Mouse (Mus musculus) limb, embryonic 14.5 days (tissue): ENCODE measurements around the gene Zscan2. TPM values are rescaled to one million over a fixed set of nuclear protein-coding genes. Genes with fewer than 3 reads are reported as not detected.

Experiments used
- ATAC-seq: fragments of 200-750 bp; cut with Nextera tagmentation; 2 replicates; pipeline ENCODE4 v1.8.0; 2017; ENCODE audit warnings: low read depth, moderate number of reproducible peaks, moderate TSS enrichment; ENCODE audit not compliant: low FRiP score
- DNase-seq: peaks from one replicate; pipeline ENCODE4 v3.0.0-alpha.2; 2015; ENCODE audit warnings: low spot score
- H3K27ac ChIP-seq: fragments of 300-500 bp; sonication (generic); replicated peaks from 2 replicates; pipeline ENCODE4 v1.5.1; 2014; ENCODE audit warnings: low read depth, mild to moderate bottlenecking, low read length, moderate library complexity, mixed read lengths
- H3K27me3 ChIP-seq: fragments of 300-500 bp; sonication (generic); 2 replicates; pipeline ENCODE4 v1.6.1; 2014; ENCODE audit warnings: low read length, mixed read lengths; ENCODE audit not compliant: control insufficient read depth, insufficient read depth
- H3K36me3 ChIP-seq: fragments of 300-500 bp; sonication (generic); 2 replicates; pipeline ENCODE4 v1.6.1; 2014; ENCODE audit warnings: mild to moderate bottlenecking, low read length, moderate library complexity, mixed read lengths; ENCODE audit not compliant: control insufficient read depth, insufficient read depth
- H3K4me1 ChIP-seq: fragments of 300-500 bp; sonication (generic); 2 replicates; pipeline ENCODE4 v1.6.1; 2014; ENCODE audit warnings: antibody characterized with exemption, low read length, mixed read lengths; ENCODE audit not compliant: control insufficient read depth, insufficient read depth
- H3K4me2 ChIP-seq: fragments of 300-500 bp; sonication (generic); replicated peaks from 2 replicates; pipeline ENCODE4 v1.6.1; 2014; ENCODE audit warnings: low read depth, mild to moderate bottlenecking, low read length, moderate library complexity; ENCODE audit not compliant: severe bottlenecking
- H3K4me3 ChIP-seq: fragments of 300-500 bp; sonication (generic); replicated peaks from 2 replicates; pipeline ENCODE4 v1.5.1; 2014; ENCODE audit warnings: low read length
- H3K9ac ChIP-seq: fragments of 300-500 bp; sonication (generic); 2 replicates; pipeline ENCODE4 v1.6.1; 2014; ENCODE audit warnings: mild to moderate bottlenecking, low read depth, low read length, moderate library complexity; ENCODE audit not compliant: severe bottlenecking
- H3K9me3 ChIP-seq: fragments of 300-500 bp; sonication (generic); 2 replicates; pipeline ENCODE4 v1.6.1; 2016; ENCODE audit warnings: low read length; ENCODE audit not compliant: control insufficient read depth
- POLR2A ChIP-seq: fragments of 200-500 bp; IDR thresholded peaks from 2 replicates; pipeline ENCODE4 v1.8.0; 2012; ENCODE audit warnings: inconsistent platforms, mild to moderate bottlenecking, moderate library complexity, borderline replicate concordance; ENCODE audit not compliant: insufficient read depth, insufficient read length; ENCODE audit errors: extremely low read depth
- WGBS: fragments of 180-500 bp; shearing (Covaris S2); extraction: QIAGEN DNeasy Blood & Tissue Kit; methylation state at CpG from one replicate; pipeline ENCODE4 v1.1.7; 2014; 5-methylcytosine and 5-hydroxymethylcytosine counted together
- polyA plus RNA-seq, 2 experiments: library from polyadenylated mRNA; depleted of rRNA in 1 of 2; stranded (reverse) in 1 of 2; unstranded in 1 of 2; fragments of >200 nt; fragmentation: Nextera tagmentation in 1 of 2; extraction: Ambion mirVana in 1 of 2; gene quantifications; 2 replicates each; pipeline versions ENCODE4 v1.2.1 to v1.2.3; 2012 to 2014

Gene Zscan2
- polyA plus RNA-seq, 2 experiments = 2.7 to 19.8 TPM

- no peak overlapping the region for H3K4me2 ChIP-seq
- no peak for TF ChIP-seq POLR2A
- H3K4me1 ChIP-seq = peaks cover 6% of the 10 kb centered on the region
- WGBS = 84% methylated on average over 7 of the region's 7 CpGs
- no peak overlapping the region for H3K9ac ChIP-seq
- ATAC-seq = no peak
- DNase-seq = no peak
- H3K27me3 ChIP-seq = no peaks in the 10 kb centered on the region
- H3K4me3 ChIP-seq = no peak overlapping the region
- no peaks in the 10 kb centered on the region for H3K9me3 ChIP-seq
- no peak overlapping the region for H3K27ac ChIP-seq
- peaks cover 67% of the 10 kb centered on the region for H3K36me3 ChIP-seq
Measured at GRCm38 (mm10) chr7:80894196-80894595, 33.5 kb downstream of the Zscan2 start.

DNA sequence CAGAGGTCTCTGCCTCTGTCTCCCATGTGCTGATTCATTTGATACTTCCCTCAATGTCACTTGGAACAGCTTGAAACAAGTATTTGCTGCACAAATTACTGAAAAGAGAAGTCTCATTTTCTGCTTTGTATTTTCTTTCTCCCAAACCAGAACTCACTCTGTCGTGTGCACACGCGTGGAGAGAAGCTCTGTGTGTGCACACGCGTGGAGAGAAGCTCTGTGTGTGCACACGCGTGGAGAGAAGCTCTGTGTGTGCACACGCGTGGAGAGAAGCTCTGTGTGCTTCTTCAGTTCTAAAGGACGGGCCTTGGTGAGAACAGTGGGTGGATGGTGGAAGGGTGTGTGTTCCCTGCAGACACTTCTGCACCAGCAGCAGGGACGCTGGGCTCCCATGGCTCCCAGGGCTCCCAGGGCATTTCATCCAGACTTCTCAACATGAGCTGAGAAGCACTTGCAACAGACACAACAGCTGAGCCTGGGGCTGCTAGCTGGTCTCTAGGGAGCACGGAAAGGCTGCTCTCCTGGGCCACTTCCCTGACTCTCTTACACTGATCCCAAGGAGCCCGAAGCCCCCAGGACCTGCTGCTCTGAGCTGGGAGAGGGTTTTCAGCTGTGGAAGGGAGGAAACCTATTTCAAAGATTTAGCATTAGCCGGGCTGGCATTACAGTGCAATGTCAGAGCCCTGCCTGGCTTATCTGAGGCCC lies 34.2 kb downstream of the Zscan2 start:
- Histone ChIP-seq H3K9ac (no peak overlapping the region), H3K9me3 (no peaks in the 10 kb centered on the region), H3K36me3 (peaks cover 62% of the 10 kb centered on the region), H3K4me1 (no peaks in the 10 kb centered on the region), H3K4me3 (no peak overlapping the region), H3K27ac (no peak overlapping the region), H3K4me2 (no peak overlapping the region), H3K27me3 (no peaks in the 10 kb centered on the region)
- 93% methylated on average over 14 of the region's 14 CpGs for WGBS
- DNase-seq (no peak), ATAC-seq (no peak)
- TF ChIP-seq POLR2A = no peak

- H3K36me3 ChIP-seq = peaks cover 48% of the 10 kb centered on the region
- TF ChIP-seq POLR2A = no peak
- H3K4me2 ChIP-seq = no peak overlapping the region
- no peak overlapping the region for H3K27ac ChIP-seq
- no peak overlapping the region for H3K9ac ChIP-seq
- ATAC-seq (no peak), DNase-seq (no peak)
- H3K27me3 ChIP-seq = no peaks in the 10 kb centered on the region
- 93% methylated on average over 7 of the region's 7 CpGs for WGBS
- H3K9me3 ChIP-seq = no peaks in the 10 kb centered on the region
- H3K4me1 ChIP-seq = peaks cover 8% of the 10 kb centered on the region
- no peak overlapping the region for H3K4me3 ChIP-seq
Measured at GRCm38 (mm10) chr7:80897134-80897533, 36.4 kb downstream of the Zscan2 start.

- TF ChIP-seq POLR2A = no peak
- no peaks in the 10 kb centered on the region for H3K9me3 ChIP-seq
- ATAC-seq = no peak
- whole genome bisulfite sequencing = 88% methylated on average over 4 of the region's 4 CpGs
- no peak overlapping the region for H3K9ac ChIP-seq
- H3K27ac ChIP-seq = no peak overlapping the region
- peaks cover 8% of the 10 kb centered on the region for H3K4me1 ChIP-seq
- H3K4me3 ChIP-seq = no peak overlapping the region
- peaks cover 42% of the 10 kb centered on the region for H3K36me3 ChIP-seq
- no peaks in the 10 kb centered on the region for H3K27me3 ChIP-seq
- DNase-seq = no peak
- no peak overlapping the region for H3K4me2 ChIP-seq
Measured at GRCm38 (mm10) chr7:80897721-80898120, 37.0 kb downstream of the Zscan2 start.

DNA sequence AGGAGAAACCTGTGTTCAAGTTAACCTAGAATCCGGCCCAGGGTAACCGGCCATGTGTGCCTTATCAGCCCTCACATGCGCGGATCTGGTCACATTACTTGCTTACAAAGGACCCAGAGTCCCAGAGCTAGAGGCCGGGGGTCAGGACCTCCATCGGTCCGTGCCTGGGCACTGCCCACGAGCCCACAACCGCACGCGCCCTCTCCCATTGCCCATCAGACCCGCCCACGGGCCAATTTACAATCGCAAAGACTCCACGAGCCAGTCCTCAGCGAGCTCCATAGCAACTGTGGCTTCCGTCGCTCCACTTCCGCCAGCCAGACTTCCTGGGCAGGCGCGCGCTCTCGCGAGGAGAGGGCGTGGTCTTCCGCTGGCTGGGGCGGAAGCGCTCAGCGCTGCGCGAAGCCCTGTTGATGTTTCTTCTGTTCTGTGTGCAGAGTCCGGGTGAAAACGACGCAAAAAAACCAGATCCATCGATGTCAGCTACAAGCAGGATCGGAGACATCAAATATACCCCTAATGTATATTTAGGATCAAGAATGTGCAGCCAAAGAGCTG lies 40.3 kb downstream of the Zscan2 start, which contains the start of gene Wdr73:
Gene Wdr73, minus strand, starts transcription at position 326 of the 558 bp plus-strand sequence.
- Histone ChIP-seq H3K4me3 (peak within 1 kb of the TSS; percentile 78), H3K27ac (peak within 1 kb of the TSS; percentile 55; the same call in 1 of the 2 replicates)
- under 1% methylated on average over 35 of the region's 36 CpGs for WGBS

More for the DNA sequence above, 40.3 kb downstream of the Zscan2 start, which contains the start of gene Wdr73:
- Histone ChIP-seq H3K27me3 (no peaks in the 10 kb centered on the region), H3K4me2 (peak within 1 kb of the TSS; percentile 74), H3K9me3 (no peaks in the 10 kb centered on the region), H3K9ac (peak within 1 kb of the TSS; percentile 71), H3K36me3 (peaks cover 21% of the 10 kb centered on the region), H3K4me1 (peaks cover 13% of the 10 kb centered on the region)
- ATAC-seq = peak; percentile 94
- TF ChIP-seq POLR2A = peak; percentile 94; the same call in 1 of the 2 replicates
- peak; percentile 93 for DNase-seq
